Mouse (Mus musculus) neural tube, embryonic 15.5 days (tissue): Measurements from ENCODE around the gene Entpd6. TPM values are rescaled to one million over a fixed set of nuclear protein-coding genes. Genes with fewer than 3 reads are reported as not detected.

Experiments
- ATAC-seq: fragments of 200-750 bp; cut with Nextera tagmentation; 2 replicates; pipeline ENCODE4 v1.8.0; 2017; ENCODE audit warnings: mild to moderate bottlenecking, moderate TSS enrichment, moderate library complexity; ENCODE audit not compliant: low FRiP score
- H3K27ac ChIP-seq: fragments of 300-500 bp; sonication (generic); replicated peaks from 2 replicates; pipeline ENCODE4 v1.5.1; 2015; ENCODE audit warnings: mild to moderate bottlenecking, inconsistent platforms
- H3K27me3 ChIP-seq: fragments of 300-500 bp; sonication (generic); replicated peaks from 2 replicates; pipeline ENCODE4 v1.6.1; 2015; ENCODE audit warnings: inconsistent platforms
- H3K36me3 ChIP-seq: fragments of 300-500 bp; sonication (generic); 2 replicates; pipeline ENCODE4 v1.6.1; 2015; ENCODE audit warnings: inconsistent platforms
- H3K4me1 ChIP-seq: fragments of 300-500 bp; sonication (generic); 2 replicates; pipeline ENCODE4 v1.6.1; 2015; ENCODE audit warnings: inconsistent platforms
- H3K4me2 ChIP-seq: fragments of 300-500 bp; sonication (generic); 2 replicates; pipeline ENCODE4 v1.6.1; 2015; ENCODE audit warnings: inconsistent platforms, mild to moderate bottlenecking, moderate library complexity
- H3K4me3 ChIP-seq: fragments of 300-500 bp; sonication (generic); replicated peaks from 2 replicates; pipeline ENCODE4 v1.5.1; 2015; ENCODE audit warnings: mild to moderate bottlenecking, inconsistent platforms
- H3K9ac ChIP-seq: fragments of 300-500 bp; sonication (generic); replicated peaks from 2 replicates; pipeline ENCODE4 v1.6.1; 2015; ENCODE audit warnings: mild to moderate bottlenecking, inconsistent platforms
- H3K9me3 ChIP-seq: fragments of 300-500 bp; sonication (generic); replicated peaks from 2 replicates; pipeline ENCODE4 v1.6.1; 2016; ENCODE audit warnings: inconsistent platforms
- WGBS: fragments of 180-500 bp; shearing (Covaris S2); methylation state at CpG from one replicate; pipeline ENCODE4 v1.1.7; 2015; ENCODE audit warnings: mixed read lengths; 5-methylcytosine and 5-hydroxymethylcytosine counted together
- polyA plus RNA-seq: library from polyadenylated mRNA; unstranded; fragments of >200 nt; fragmentation: Nextera tagmentation; extraction: Ambion mirVana; gene quantifications from 2 replicates; pipeline ENCODE4 v1.2.1, GENCODE M21; 2015

Gene Entpd6
- polyA plus RNA-seq, 1 experiment from 2014 or later: 78.2 TPM

DNA sequence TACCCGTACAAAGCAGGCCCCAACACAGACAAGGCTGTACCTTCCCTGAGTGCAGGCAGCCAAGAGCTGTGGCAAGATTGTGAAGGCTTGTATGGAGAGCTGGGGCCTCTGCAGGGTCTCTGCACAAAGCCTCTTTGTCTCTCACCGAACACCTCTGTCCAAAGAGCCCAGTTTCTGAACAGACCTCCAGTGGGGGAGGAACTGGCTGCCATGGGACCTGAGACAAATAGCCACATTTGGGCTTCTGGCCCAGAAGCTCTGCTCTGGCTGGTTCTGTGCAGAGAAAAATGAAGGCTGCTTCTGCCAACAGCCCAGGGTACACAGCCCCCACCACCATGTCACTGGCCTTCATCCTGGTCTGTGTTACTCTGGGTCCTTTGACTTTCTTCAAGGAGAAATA is 16.8 kb downstream of the Entpd6 start:
- 49% methylated on average over 2 of the region's 2 CpGs for WGBS
- Histone ChIP-seq H3K9ac (no peak overlapping the region), H3K9me3 (no peaks in the 10 kb centered on the region), H3K4me1 (peaks cover 6% of the 10 kb centered on the region), H3K27me3 (no peaks in the 10 kb centered on the region), H3K4me3 (no peak overlapping the region), H3K27ac (peak overlapping the region; percentile 70), H3K36me3 (peaks cover 88% of the 10 kb centered on the region), H3K4me2 (no peak overlapping the region)
- ATAC-seq: peak; percentile 84

DNA sequence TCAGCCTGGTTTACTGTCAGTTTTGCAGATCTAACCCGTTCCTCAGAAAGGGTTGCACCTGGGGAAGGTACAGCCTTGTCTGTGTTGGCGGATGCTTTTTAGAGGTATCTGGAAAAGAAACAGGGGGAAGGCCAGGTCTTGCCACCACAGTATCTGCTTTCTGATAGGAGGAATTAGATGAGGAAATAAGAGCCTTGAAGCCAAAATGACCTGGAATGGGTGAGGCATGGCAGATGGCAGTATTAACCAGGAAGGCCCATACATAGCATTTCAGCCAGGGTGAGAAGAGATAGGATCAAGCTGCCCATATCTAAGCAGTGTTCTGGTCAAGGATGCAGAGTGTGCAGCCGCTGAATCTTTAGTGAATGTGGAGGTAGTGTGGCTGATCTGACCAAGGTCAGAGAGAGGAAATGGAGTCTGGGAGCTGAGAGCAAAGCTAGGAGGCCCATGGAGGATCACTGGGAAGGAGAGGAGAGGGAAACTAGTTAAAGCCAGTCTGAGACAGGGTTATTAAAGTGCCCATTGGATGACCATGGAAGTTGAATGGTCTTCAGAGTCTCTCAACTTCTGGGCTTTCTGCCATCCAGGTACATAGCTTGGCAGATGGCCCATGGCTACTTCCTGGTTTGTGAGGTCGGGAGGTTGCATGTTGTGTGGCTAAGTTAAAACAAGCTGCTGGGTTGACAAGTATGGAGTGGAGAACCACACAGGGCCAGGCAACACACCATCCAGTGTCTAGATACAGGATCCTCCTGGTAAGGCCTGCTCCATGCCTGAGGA is 17.4 kb downstream of the Entpd6 start:
- Histone ChIP-seq H3K27ac (peak overlapping the region; percentile 54; the same call in 1 of the 2 replicates), H3K9me3 (no peaks in the 10 kb centered on the region), H3K27me3 (no peaks in the 10 kb centered on the region), H3K36me3 (peaks cover 87% of the 10 kb centered on the region), H3K4me3 (no peak overlapping the region), H3K4me2 (no peak overlapping the region), H3K4me1 (peaks cover 12% of the 10 kb centered on the region), H3K9ac (no peak overlapping the region)
- 93% methylated on average over 4 of the region's 4 CpGs for WGBS
- no peak for ATAC-seq

DNA sequence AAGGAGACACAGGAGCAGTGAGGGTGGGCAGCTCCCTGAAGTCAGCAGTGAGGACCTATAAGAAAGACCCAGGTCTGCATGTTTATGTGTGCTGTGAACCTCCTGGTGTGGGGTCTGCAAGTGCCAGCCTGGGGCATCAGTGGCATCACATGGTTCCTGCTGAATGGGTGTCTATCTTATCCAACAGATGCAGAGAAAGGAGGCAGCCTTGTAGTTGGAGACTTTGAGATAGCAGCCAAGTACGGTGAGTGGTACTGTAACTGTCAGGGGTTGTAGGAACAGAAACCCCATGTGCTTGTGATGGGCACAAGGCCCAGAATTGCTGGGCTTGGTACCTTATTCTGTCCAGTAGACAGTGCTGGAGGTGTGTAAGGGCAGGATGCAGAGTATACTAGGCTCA is 19.8 kb downstream of the Entpd6 start:
- peaks cover 20% of the 10 kb centered on the region for H3K4me1 ChIP-seq
- H3K9ac ChIP-seq: no peak overlapping the region
- no peak overlapping the region for H3K4me3 ChIP-seq
- ATAC-seq: no peak
- no peaks in the 10 kb centered on the region for H3K27me3 ChIP-seq
- H3K9me3 ChIP-seq: no peaks in the 10 kb centered on the region
- no peak overlapping the region for H3K4me2 ChIP-seq
- 88% methylated on average over 1 of the region's 1 CpGs for WGBS
- H3K36me3 ChIP-seq: peaks cover 77% of the 10 kb centered on the region
- no peak overlapping the region for H3K27ac ChIP-seq

DNA sequence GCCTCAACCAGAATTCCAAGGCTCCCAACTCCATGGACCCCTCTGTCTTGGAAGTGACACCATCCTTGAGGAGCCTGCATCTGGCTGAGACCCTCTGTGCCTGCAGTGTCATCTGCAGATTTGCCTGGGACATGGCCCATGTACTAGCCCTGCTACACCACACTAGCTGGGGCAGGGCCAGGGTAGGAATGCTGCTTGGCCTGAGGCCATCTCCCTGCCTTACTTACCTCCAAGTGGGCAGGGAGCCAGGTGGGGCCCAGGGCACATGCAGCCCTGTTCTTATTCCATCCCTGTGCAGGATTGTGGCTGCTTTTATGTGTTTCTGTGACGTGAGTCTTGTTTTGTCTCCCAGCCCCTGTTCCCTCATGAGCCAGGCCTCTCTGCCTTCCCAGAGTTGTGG is 21.9 kb downstream of the Entpd6 start:
- 47% methylated on average over 1 of the region's 1 CpGs for WGBS
- peaks cover 20% of the 10 kb centered on the region for H3K4me1 ChIP-seq
- peaks cover 60% of the 10 kb centered on the region for H3K36me3 ChIP-seq
- no peaks in the 10 kb centered on the region for H3K9me3 ChIP-seq
- H3K9ac ChIP-seq: no peak overlapping the region
- peak; percentile 24; the same call in 1 of the 2 replicates for ATAC-seq
- H3K27ac ChIP-seq: peak overlapping the region; percentile 23; the same call in 1 of the 2 replicates
- no peak overlapping the region for H3K4me2 ChIP-seq
- H3K4me3 ChIP-seq: no peak overlapping the region
- H3K27me3 ChIP-seq: no peaks in the 10 kb centered on the region

DNA sequence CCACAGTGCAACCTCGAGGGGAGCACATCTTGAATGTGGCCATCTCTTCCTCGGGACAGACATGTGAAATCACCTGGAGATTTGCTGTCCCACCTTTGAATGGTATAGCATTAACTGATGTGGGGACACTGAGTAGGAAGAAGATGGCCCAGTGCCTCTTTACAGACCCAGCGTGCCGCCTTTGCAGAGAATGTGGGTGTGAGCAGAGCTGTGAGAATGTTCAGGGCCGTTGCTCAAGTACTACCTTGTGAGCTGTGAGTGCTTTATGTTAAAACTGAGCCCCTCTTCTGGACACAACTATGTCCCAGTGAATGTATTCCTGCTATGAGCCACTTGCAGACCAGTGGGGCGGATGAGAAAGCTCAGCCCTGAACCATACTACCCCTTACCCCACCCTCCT is 22.3 kb downstream of the Entpd6 start:
- Histone ChIP-seq H3K4me2 (no peak overlapping the region), H3K27me3 (no peaks in the 10 kb centered on the region), H3K27ac (peak overlapping the region; percentile 23; the same call in 1 of the 2 replicates), H3K36me3 (peaks cover 56% of the 10 kb centered on the region), H3K4me1 (peaks cover 20% of the 10 kb centered on the region), H3K9me3 (no peaks in the 10 kb centered on the region), H3K4me3 (no peak overlapping the region), H3K9ac (no peak overlapping the region)
- 84% methylated on average over 6 of the region's 6 CpGs for WGBS
- ATAC-seq: no peak

DNA sequence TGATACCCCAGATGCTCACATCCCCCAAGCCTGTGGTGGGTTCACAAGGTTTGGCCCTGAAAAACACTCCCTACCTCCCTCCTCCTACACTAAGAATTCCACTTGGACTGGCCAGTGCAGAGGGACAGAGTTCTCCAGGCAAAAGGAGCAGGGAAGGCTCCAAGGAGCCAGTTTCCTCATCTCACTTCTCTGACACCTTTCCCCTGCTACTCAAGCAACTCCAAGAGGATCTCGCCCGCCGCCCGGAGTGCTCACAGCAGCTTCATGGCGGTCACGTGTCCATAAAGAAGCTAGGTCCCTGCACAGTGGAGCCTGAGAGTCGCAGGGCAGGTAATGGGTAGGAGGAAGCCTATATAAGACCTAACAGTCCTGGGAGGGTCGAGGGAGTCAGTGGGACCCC is 23.2 kb downstream of the Entpd6 start:
- Histone ChIP-seq H3K27ac (no peak overlapping the region; the same call in 1 of the 2 replicates), H3K4me2 (no peak overlapping the region), H3K9me3 (no peaks in the 10 kb centered on the region), H3K27me3 (no peaks in the 10 kb centered on the region), H3K4me3 (no peak overlapping the region), H3K4me1 (peaks cover 20% of the 10 kb centered on the region), H3K9ac (no peak overlapping the region), H3K36me3 (peaks cover 47% of the 10 kb centered on the region)
- WGBS: 92% methylated on average over 8 of the region's 8 CpGs
- no peak for ATAC-seq

DNA sequence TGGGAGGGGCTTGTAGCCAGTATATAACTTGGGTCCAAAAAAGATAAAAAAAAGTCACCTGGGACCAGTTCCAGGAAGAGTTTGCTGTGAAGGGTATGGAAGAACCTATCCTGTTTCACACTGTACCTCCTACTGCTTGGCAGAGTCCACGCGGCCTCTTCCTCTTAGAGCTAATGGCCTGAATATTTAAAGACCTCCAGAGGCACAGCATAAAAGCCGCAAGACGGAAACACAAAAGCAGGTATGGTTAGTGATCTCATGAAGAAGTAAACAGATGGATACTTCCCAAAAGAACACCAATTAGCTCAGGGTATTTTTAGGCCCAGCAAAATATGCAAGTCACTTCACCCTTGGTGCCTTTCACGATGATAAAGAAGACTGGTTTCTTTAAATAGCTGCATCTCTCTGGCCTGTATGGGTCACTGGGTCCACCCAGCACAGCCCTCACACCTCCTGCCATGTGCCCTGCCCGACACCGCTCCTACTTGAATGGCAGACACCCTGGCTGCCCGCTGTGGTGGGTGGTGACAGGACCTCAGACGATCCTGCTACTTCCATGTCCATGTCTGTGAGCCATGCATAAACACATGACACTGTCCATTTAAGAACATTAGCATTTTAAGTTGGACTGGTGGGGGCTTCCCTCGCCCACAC is 23.8 kb downstream of the Entpd6 start:
- no peaks in the 10 kb centered on the region for H3K9me3 ChIP-seq

DNA sequence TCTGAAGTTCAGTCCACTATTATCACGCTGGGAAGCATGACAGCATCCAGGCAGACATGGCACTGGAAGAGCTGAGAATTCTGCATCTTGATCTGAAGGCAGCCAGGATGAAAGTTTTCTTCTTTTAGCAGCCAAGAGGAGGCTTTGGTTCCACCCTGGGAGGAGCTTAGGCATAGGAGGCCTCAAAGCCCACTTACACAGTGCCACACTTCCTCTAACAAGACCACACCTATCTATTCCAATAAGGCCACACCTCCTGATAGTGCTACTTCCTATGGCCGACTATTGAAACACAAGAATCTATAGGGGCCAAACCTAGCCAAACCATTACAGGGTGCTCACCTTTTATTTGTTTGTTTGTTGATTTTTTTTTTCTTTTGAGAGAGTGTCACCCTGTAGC is 34.0 kb downstream of the Entpd6 start:
- Histone ChIP-seq H3K4me3 (no peak overlapping the region), H3K9me3 (no peaks in the 10 kb centered on the region), H3K27ac (no peak overlapping the region), H3K9ac (no peak overlapping the region), H3K4me1 (peaks cover 14% of the 10 kb centered on the region), H3K4me2 (no peak overlapping the region), H3K36me3 (no peaks in the 10 kb centered on the region), H3K27me3 (0 out of 2 replicates have a peak, but pooled peaks cover 5% of the 10 kb centered on the region)
- 78% methylated on average over 2 of the region's 2 CpGs for WGBS
- no peak for ATAC-seq

More for the DNA sequence above, 23.8 kb downstream of the Entpd6 start:
- peaks cover 20% of the 10 kb centered on the region for H3K4me1 ChIP-seq
- peaks cover 42% of the 10 kb centered on the region for H3K36me3 ChIP-seq
- no peak overlapping the region for H3K4me2 ChIP-seq
- H3K27me3 ChIP-seq: no peaks in the 10 kb centered on the region
- no peak overlapping the region; the same call in 1 of the 2 replicates for H3K27ac ChIP-seq
- no peak overlapping the region for H3K9ac ChIP-seq
- 69% methylated on average over 10 of the region's 10 CpGs for WGBS
- ATAC-seq: 0 out of 2 replicates have a peak, but pooled peaks have one; percentile 23
- H3K4me3 ChIP-seq: no peak overlapping the region

DNA sequence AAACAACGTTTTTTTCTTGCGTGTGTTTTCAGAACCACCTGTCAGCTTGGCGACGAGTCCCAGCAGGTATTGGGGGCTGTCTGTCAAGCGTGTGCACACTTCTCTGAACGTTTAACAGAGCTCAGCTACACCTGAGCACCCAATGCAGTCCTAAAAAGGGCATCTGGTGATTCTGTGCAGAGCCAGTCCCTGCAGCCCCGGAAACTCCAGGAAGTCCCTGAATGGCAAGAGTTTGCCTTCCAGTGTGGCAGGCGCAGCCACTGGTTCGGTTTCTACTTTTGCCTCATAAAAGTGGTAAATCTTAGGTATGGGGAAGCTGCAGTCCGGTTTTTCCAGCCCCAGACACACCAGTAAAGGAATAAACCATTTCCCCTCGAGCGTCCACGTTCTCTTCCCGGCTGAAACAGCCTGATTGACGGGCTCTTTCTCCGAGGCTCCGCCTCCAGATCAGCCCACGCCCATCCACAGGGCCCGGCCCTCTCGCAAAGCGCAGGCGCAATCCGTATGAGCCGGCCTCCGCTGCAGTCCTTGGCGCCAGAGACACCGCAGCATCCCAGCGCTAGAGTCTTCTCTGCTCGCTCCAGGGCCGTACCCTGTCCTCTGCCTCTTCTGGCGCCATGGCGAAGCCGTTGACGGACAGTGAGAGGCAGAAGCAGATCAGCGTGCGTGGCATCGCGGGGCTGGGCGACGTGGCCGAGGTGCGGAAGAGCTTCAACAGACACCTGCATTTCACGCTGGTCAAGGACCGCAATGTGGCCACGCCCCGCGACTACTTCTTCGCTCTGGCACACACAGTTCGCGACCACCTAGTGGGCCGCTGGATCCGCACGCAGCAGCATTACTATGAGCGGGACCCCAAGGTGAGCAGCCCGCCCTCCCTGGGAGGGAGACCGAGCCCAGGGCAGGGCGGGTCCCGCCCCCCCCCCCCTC is 37.7 kb downstream of the Entpd6 start, which contains the start of gene Pygb:
Pygb (plus strand) TSS at position 485 of the 930 bp plus-strand sequence.
- Histone ChIP-seq H3K4me2 (peak within 1 kb of the TSS; percentile 86), H3K4me3 (peak within 1 kb of the TSS; percentile 94), H3K27ac (peak within 1 kb of the TSS; percentile 86), H3K4me1 (peaks cover 34% of the 10 kb centered on the region), H3K9ac (peak within 1 kb of the TSS; percentile 80), H3K9me3 (no peaks in the 10 kb centered on the region), H3K27me3 (0 out of 2 replicates have a peak, but pooled peaks cover 5% of the 10 kb centered on the region), H3K36me3 (0 out of 2 replicates have a peak, but pooled peaks cover 2% of the 10 kb centered on the region)
- WGBS: 3% methylated on average over 58 of the region's 58 CpGs
- ATAC-seq: peak; percentile 97

DNA sequence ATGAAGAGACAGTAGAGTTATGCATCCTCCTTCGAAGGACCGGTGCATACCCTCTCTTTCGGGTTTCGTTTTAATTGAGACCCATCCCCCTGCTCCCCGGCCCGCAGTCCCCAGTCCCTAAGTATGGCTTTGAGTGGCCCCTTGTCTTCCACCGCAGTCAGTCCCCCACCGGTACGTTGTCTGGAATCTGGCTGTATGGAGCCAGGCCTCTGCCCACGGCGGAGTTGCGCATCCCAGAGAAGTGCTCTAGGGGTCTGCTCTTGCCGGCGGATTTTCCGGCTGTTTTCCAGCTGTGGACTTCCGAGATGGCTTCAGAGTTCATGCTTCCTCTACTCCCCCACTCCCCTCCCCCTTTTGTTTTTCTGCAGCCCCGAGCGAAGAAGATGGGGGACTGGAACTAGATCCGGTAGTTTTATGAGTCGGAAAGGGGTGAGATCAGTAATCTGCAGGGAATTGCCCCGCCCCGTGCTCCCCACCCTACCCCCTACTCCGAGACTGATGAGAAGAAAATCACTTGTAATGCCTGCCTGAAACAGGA is 38.5 kb downstream of the Entpd6 start:
- Histone ChIP-seq H3K9ac (peak overlapping the region; percentile 80), H3K27me3 (0 out of 2 replicates have a peak, but pooled peaks cover 5% of the 10 kb centered on the region), H3K27ac (peak overlapping the region; percentile 86), H3K9me3 (no peaks in the 10 kb centered on the region), H3K4me3 (peak overlapping the region; percentile 94), H3K4me2 (peak overlapping the region; percentile 86), H3K4me1 (peaks cover 34% of the 10 kb centered on the region), H3K36me3 (0 out of 2 replicates have a peak, but pooled peaks cover 4% of the 10 kb centered on the region)
- peak; percentile 62 for ATAC-seq
- under 1% methylated on average over 22 of the region's 23 CpGs for WGBS
